Mouse (Mus musculus) liver, adult 2 months (tissue): ENCODE measurements at regions not wholly inside any gene's neighbourhood (a gene's known extent, or its start where the extent isn't known, plus 50 kb on each side); places are given as distances from the start of the nearest gene placed in this dataset.

ENCODE experiments used
- DNase-seq: peaks from one replicate; pipeline ENCODE4 v3.0.0-alpha.2; 2011; ENCODE audit warnings: low read depth, low spot score; ENCODE audit errors: extremely low read depth
- H3K27ac ChIP-seq: fragments of 200-500 bp; replicated peaks from 2 replicates; pipeline ENCODE4 v1.5.1; 2012; ENCODE audit warnings: low read depth, mild to moderate bottlenecking, control low read depth, inconsistent platforms, low read length; ENCODE audit not compliant: insufficient read depth
- H3K27me3 ChIP-seq: fragments of 200-500 bp; 2 replicates; pipeline ENCODE4 v1.6.1; 2012; ENCODE audit warnings: mild to moderate bottlenecking, moderate library complexity, low read length, inconsistent platforms; ENCODE audit not compliant: control insufficient read depth, insufficient read depth
- H3K36me3 ChIP-seq: fragments of 200-500 bp; 2 replicates; pipeline ENCODE4 v1.6.1; 2012; ENCODE audit warnings: low read length, inconsistent platforms; ENCODE audit not compliant: control insufficient read depth, insufficient read depth
- H3K4me1 ChIP-seq: fragments of 200-500 bp; 2 replicates; pipeline ENCODE4 v1.6.1; 2011; ENCODE audit warnings: low read length; ENCODE audit not compliant: control insufficient read depth, insufficient read depth
- H3K4me3 ChIP-seq: fragments of 200-500 bp; 2 replicates; pipeline ENCODE4 v1.5.1; 2011; ENCODE audit warnings: low read depth, mild to moderate bottlenecking, control low read depth, low read length, moderate library complexity; ENCODE audit not compliant: insufficient read depth
- H3K79me2 ChIP-seq: fragments of 200-500 bp; 2 replicates; pipeline ENCODE4 v1.6.1; 2012; ENCODE audit warnings: inconsistent platforms, mild to moderate bottlenecking, low read length, moderate library complexity; ENCODE audit not compliant: control insufficient read depth, insufficient read depth
- H3K9ac ChIP-seq: fragments of 200-500 bp; 2 replicates; pipeline ENCODE4 v1.6.1; 2012; ENCODE audit warnings: low read depth, mild to moderate bottlenecking, control low read depth, inconsistent platforms, low read length
- CTCF ChIP-seq: fragments of 200-500 bp; IDR thresholded peaks from 2 replicates; pipeline ENCODE4 v1.5.1; 2011; ENCODE audit warnings: low read depth, low read length, control low read depth
- POLR2A ChIP-seq: fragments of 200-500 bp; IDR thresholded peaks from 2 replicates; pipeline ENCODE4 v1.6.1; 2011; ENCODE audit warnings: low read length, control low read depth; ENCODE audit not compliant: insufficient read depth; ENCODE audit errors: extremely low read depth
- WGBS: fragments of 180-500 bp; shearing (Covaris S2); methylation state at CpG from one replicate; pipeline ENCODE4 v1.1.7; 2018; 5-methylcytosine and 5-hydroxymethylcytosine counted together

DNA sequence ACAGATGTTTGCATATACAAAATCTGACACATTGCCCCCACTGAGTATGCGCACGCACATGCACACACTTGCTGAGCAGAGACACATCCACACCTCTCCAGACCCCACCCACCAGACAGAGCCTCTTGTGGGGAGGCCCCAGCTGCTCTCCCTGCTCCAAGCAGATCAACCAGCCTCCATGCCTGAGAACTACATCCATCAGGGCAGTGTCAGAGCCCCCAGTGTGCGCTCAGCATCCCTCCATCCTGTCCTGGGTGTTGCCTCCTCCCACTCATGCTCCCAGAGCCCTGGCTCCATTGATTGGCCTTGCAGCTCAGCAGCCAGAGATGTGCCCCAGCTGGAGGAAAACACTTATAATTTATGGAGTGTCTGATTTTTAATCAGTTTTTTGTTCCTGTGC is 124.1 kb upstream of the Rpl38 start:
- no peaks in the 10 kb centered on the region for H3K79me2 ChIP-seq
- H3K4me3 ChIP-seq, result no peak overlapping the region
- H3K27me3 ChIP-seq, result no peaks in the 10 kb centered on the region
- no peak overlapping the region for H3K9ac ChIP-seq
- DNase-seq, result no peak
- H3K27ac ChIP-seq, result no peak overlapping the region
- 81% methylated on average over 3 of the region's 3 CpGs for WGBS
- TF ChIP-seq POLR2A, result no peak
- no peak for TF ChIP-seq CTCF
- no peaks in the 10 kb centered on the region for H3K4me1 ChIP-seq
- H3K36me3 ChIP-seq, result no peaks in the 10 kb centered on the region

GRCm38 (mm10) chr11:114542167-114542566 is 126.2 kb upstream of the Rpl38 start:
- Histone ChIP-seq H3K4me3 (no peak overlapping the region), H3K27ac (no peak overlapping the region), H3K36me3 (no peaks in the 10 kb centered on the region), H3K79me2 (no peaks in the 10 kb centered on the region), H3K4me1 (no peaks in the 10 kb centered on the region), H3K27me3 (no peaks in the 10 kb centered on the region), H3K9ac (no peak overlapping the region)
- DNase-seq, result peak; percentile 3
- 54% methylated on average over 8 of the region's 8 CpGs for WGBS
- no peak for TF ChIP-seq POLR2A
- no peak for TF ChIP-seq CTCF

- H3K36me3 ChIP-seq, result no peaks in the 10 kb centered on the region
- no peak overlapping the region for H3K9ac ChIP-seq
- H3K4me1 ChIP-seq, result no peaks in the 10 kb centered on the region
- no peak overlapping the region for H3K27ac ChIP-seq
- WGBS, result 70% methylated on average over 3 of the region's 3 CpGs
- H3K79me2 ChIP-seq, result no peaks in the 10 kb centered on the region
- DNase-seq, result no peak
- TF ChIP-seq CTCF (no peak), POLR2A (no peak)
- no peaks in the 10 kb centered on the region for H3K27me3 ChIP-seq
- no peak overlapping the region for H3K4me3 ChIP-seq
These were observed 127.8 kb upstream of the Rpl38 start for GRCm38 (mm10) chr11:114540503-114540902.

GRCm38 (mm10) chr11:114536616-114537493 is 131.5 kb upstream of the Rpl38 start:
- Histone ChIP-seq H3K4me1 (no peaks in the 10 kb centered on the region), H3K36me3 (no peaks in the 10 kb centered on the region), H3K79me2 (no peaks in the 10 kb centered on the region)

DNA sequence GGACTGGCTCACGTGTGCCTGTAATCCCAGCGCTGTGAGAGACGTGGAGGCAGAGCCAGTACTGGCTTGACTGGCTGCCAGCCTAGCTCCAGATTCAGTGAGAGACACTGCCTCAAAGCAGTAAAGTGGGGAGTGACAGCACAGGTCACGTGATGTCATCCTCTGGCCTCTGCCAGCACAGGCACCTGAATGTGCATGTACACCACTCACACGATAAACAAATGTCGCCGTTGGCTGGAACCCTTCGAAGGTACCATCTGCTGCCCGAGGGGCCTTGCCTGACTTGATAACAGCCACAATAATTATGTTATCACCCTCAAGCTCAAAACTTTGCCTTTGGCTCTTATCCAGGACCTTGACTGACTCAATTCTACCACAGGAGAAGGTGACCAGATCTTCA is 132.4 kb upstream of the Rpl38 start:
- no peak for DNase-seq
- H3K9ac ChIP-seq, result no peak overlapping the region
- H3K27ac ChIP-seq, result no peak overlapping the region
- H3K79me2 ChIP-seq, result no peaks in the 10 kb centered on the region
- TF ChIP-seq POLR2A (no peak), CTCF (no peak)
- H3K27me3 ChIP-seq, result no peaks in the 10 kb centered on the region
- H3K4me3 ChIP-seq, result no peak overlapping the region
- no peaks in the 10 kb centered on the region for H3K36me3 ChIP-seq
- no peaks in the 10 kb centered on the region for H3K4me1 ChIP-seq
- WGBS, result 90% methylated on average over 9 of the region's 9 CpGs

More at GRCm38 (mm10) chr11:114536616-114537493, 131.5 kb upstream of the Rpl38 start:
- no peak overlapping the region for H3K9ac ChIP-seq
- TF ChIP-seq CTCF (no peak), POLR2A (no peak)
- 20% methylated on average over 13 of the region's 13 CpGs for WGBS
- H3K4me3 ChIP-seq, result no peak overlapping the region
- no peak for DNase-seq
- H3K27me3 ChIP-seq, result no peaks in the 10 kb centered on the region
- no peak overlapping the region for H3K27ac ChIP-seq

- Histone ChIP-seq H3K27me3 (no peaks in the 10 kb centered on the region), H3K79me2 (no peaks in the 10 kb centered on the region), H3K4me1 (no peaks in the 10 kb centered on the region), H3K36me3 (no peaks in the 10 kb centered on the region), H3K4me3 (no peak overlapping the region), H3K9ac (no peak overlapping the region), H3K27ac (no peak overlapping the region)
- DNase-seq, result no peak
- TF ChIP-seq CTCF (no peak), POLR2A (no peak)
- 78% methylated on average over 7 of the region's 7 CpGs for WGBS
These were observed 133.9 kb upstream of the Rpl38 start for GRCm38 (mm10) chr11:114534436-114534835.
